Mouse (Mus musculus) ES-E14 (cell line): ENCODE results near the gene Ube3b. TPM values are rescaled to one million over a fixed set of nuclear protein-coding genes. Genes with fewer than 3 reads are reported as not detected.

ENCODE experiments used
- DNase-seq: peaks from one replicate; pipeline ENCODE4 v3.0.0-alpha.2; 2013; ENCODE audit warnings: low read depth, low spot score
- H3K27ac ChIP-seq: 2 replicates; pipeline ENCODE4 v1.5.1; 2012; ENCODE audit warnings: low read depth, mild to moderate bottlenecking, low read length, moderate library complexity, mixed read lengths; ENCODE audit not compliant: poor library complexity, insufficient read depth, severe bottlenecking
- H3K36me3 ChIP-seq: 2 replicates; pipeline ENCODE4 v1.6.1; 2012; ENCODE audit warnings: mild to moderate bottlenecking, low read length, moderate library complexity, mixed read lengths; ENCODE audit not compliant: control insufficient read depth, poor library complexity, insufficient read depth, severe bottlenecking
- H3K4me1 ChIP-seq, 2 experiments: fragments of 150-350 bp in 1 of 2; sonication (generic) in 1 of 2; 2 replicates each; pipeline ENCODE4 v1.6.1; 2012; ENCODE audit warnings: low read length in 2 of 2, mild to moderate bottlenecking in 1 of 2, mixed read lengths in 1 of 2; ENCODE audit not compliant: control insufficient read depth in 2 of 2, insufficient read depth in 2 of 2, poor library complexity in 1 of 2
- H3K4me3 ChIP-seq, 2 experiments: fragments of 150-350 bp in 1 of 2; sonication (generic) in 1 of 2; 2 replicates each; pipeline ENCODE4 v1.5.1; 2012; ENCODE audit warnings: low read length in 2 of 2, low read depth in 1 of 2, mild to moderate bottlenecking in 1 of 2, mixed read lengths in 1 of 2; ENCODE audit not compliant: insufficient read depth in 1 of 2, poor library complexity in 1 of 2, severe bottlenecking in 1 of 2
- H3K9ac ChIP-seq: 2 replicates; pipeline ENCODE4 v1.6.1; 2012; ENCODE audit warnings: low read depth, mild to moderate bottlenecking, low read length, mixed read lengths; ENCODE audit not compliant: poor library complexity, insufficient read depth, severe bottlenecking
- H3K9me3 ChIP-seq: fragments of 150-350 bp; sonication (generic); 2 replicates; pipeline ENCODE4 v1.6.1; 2012; ENCODE audit warnings: low read depth, mild to moderate bottlenecking, low read length; ENCODE audit not compliant: control insufficient read depth, insufficient read depth
- CHD2 ChIP-seq: IDR thresholded peaks from 2 replicates; pipeline ENCODE4 v1.6.1; 2014; ENCODE audit warnings: mild to moderate bottlenecking, low read depth, low read length, inconsistent platforms
- HCFC1 ChIP-seq: IDR thresholded peaks from 2 replicates; pipeline ENCODE4 v1.6.1; 2012; ENCODE audit warnings: low read length, inconsistent platforms, borderline replicate concordance; ENCODE audit not compliant: insufficient read depth
- MAFK ChIP-seq: IDR thresholded peaks from 2 replicates; pipeline ENCODE4 v1.6.1; 2014; ENCODE audit warnings: mild to moderate bottlenecking, low read depth, low read length, inconsistent platforms; ENCODE audit not compliant: insufficient read depth
- ZC3H11A ChIP-seq: IDR thresholded peaks from 2 replicates; pipeline ENCODE4 v1.6.1; 2012; ENCODE audit warnings: low read depth, mild to moderate bottlenecking, inconsistent platforms, low read length, borderline replicate concordance
- ZNF384 ChIP-seq: IDR thresholded peaks from 2 replicates; pipeline ENCODE4 v1.6.1; 2012; ENCODE audit warnings: low read depth, low read length, inconsistent platforms
- in situ Hi-C, 2 experiments: fragments of 600-800 bp; cut with MboI; formaldehyde crosslinking; loops; one replicate each; pipeline ENCODE4 v1.15.1; 2025; ENCODE audit warnings: low sequenced_read_pairs in 2 of 2, inconsistent platforms in 1 of 2; ENCODE audit not compliant: unreplicated experiment in 2 of 2
- total RNA-seq: library from RNA; depleted of rRNA; stranded (reverse); fragments of 300-350 nt; gene quantifications from 2 replicates; pipeline ENCODE4 v1.2.3, GENCODE M21; 2012

Gene Ube3b
- total RNA-seq, 1 experiment, result 31.7 TPM

DNA sequence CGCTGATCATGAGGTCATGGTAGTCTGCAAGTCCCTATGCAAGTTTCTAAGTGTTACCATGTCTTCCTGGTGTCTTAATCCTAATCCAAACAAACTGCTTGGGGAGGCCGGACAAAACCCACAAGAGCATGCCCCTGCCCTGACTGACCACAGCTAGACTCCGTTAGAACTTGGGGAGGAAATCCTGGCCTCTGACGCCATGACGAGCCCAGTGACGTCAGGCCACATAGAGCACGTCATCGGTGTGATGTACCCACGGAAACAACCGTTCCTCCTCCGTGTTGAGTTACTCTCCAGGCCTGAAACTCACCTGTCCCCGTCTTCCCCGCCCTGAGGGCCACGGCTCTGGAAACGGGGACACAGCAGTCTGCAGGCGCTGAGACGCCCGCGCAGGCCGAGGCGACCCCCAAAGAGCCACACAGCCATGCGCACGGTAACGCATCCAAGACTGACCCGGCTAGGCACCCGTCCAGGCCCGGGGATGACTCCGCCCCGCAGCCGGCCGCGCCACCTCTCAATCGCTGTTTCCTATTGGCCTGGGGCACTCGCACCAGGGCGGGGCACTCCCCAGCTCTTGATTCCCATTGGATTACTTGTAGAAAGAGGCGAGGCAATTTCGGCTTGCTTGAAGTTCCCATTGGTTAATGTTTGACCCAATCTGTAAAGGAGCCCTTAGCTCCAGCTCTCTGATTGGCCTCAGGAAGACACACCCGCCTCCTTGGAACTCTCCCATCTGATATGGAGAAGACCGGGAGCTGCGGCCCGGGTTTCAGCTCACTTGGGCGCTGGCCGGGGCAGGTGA, 63.4 kb downstream of the Ube3b start, which contains the start of the genes Mmab and Mvk:
Gene Mmab, minus strand, starts transcription at position 495 of the 802 bp plus-strand sequence.
Gene Mvk, plus strand, starts transcription at position 704 of the 802 bp plus-strand sequence.
- Histone ChIP-seq H3K27ac (no peak within 1 kb of the TSS), H3K4me3 (peak within 1 kb of the TSS; percentile 85 to 87), H3K4me1 (peaks cover 0 to 7% of the 10 kb centered on the region in 2 experiments; a peak in 1 of 4 replicates), H3K9ac (peak within 1 kb of the TSS; percentile 80), H3K36me3 (peaks cover 2% of the 10 kb centered on the region; the same call in 1 of the 2 replicates), H3K9me3 (no peaks in the 10 kb centered on the region)
- peak; percentile 96 for DNase-seq
- TF ChIP-seq HCFC1 (peak; percentile 69; the same call in 1 of the 2 replicates), ZNF384 (no peak), ZC3H11A (no peak), CHD2 (peak; percentile 87), MAFK (no peak)
- in situ Hi-C loops, result no loop called here

DNA sequence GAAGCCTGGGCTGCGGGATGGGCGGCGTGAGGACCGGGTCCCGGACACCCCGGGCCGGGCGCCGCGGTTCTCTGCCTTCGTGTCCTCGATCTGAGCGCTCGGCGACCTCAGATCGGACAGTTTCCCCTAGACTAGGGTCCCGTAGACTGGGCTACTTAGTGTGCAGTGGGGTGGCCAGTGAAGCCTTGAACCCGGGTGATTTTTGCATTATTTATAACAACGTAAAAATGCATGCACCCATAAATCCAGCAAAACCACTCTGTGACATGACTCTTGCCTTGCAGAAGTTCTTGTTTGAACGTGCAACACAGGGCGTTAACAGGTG, 63.9 kb downstream of the Ube3b start:
- H3K4me3 ChIP-seq, result peak overlapping the region; percentile 82 to 85
- H3K9me3 ChIP-seq, result no peaks in the 10 kb centered on the region
- in situ Hi-C loops, result no loop called here
- DNase-seq, result no peak
- H3K36me3 ChIP-seq, result peaks cover 2% of the 10 kb centered on the region; the same call in 1 of the 2 replicates
- peaks cover 0 to 7% of the 10 kb centered on the region in 2 experiments; a peak in 1 of 4 replicates for H3K4me1 ChIP-seq
- no peak for TF ChIP-seq MAFK
- no peak for TF ChIP-seq HCFC1
- TF ChIP-seq ZNF384, result no peak
- no peak for TF ChIP-seq ZC3H11A
- no peak for TF ChIP-seq CHD2
- H3K27ac ChIP-seq, result no peak overlapping the region
- H3K9ac ChIP-seq, result peak overlapping the region; percentile 80

GRCm38 (mm10) chr5:114449011-114449410, 68.6 kb downstream of the Ube3b start:
- no peak overlapping the region for H3K9ac ChIP-seq
- H3K36me3 ChIP-seq, result peaks cover 6% of the 10 kb centered on the region; the same call in 1 of the 2 replicates
- no peak overlapping the region for H3K27ac ChIP-seq
- in situ Hi-C loops, result no loop called here
- no peak for DNase-seq
- H3K4me1 ChIP-seq, result peaks cover 0 to 3% of the 10 kb centered on the region in 2 experiments; a peak in 1 of 4 replicates
- no peaks in the 10 kb centered on the region for H3K9me3 ChIP-seq
- no peak for TF ChIP-seq CHD2
- no peak for TF ChIP-seq ZC3H11A
- no peak for TF ChIP-seq MAFK
- TF ChIP-seq ZNF384, result no peak
- TF ChIP-seq HCFC1, result no peak
- H3K4me3 ChIP-seq, result no peak overlapping the region

DNA sequence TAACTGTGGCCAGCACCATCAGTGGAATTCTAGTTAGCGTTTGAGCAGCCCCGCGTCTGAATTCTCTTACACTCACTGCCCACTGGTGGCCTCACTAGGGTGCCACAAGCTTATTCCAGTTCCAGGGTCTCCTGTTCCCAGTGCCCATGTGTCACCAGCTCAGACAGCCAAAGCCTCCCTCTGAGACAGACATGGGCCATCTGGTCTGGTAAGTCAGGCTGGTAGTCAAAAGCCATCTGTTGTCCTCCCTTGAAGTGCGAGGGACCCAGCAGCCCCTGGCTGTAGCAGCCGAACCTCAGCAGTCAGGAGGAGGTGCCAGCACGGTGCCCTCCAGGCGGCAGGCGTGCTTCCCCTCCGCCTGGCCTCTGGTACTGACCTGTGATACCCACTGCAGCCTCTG, 75.9 kb downstream of the Ube3b start:
- no peaks in the 10 kb centered on the region; the same call in 1 of the 2 replicates for H3K36me3 ChIP-seq
- TF ChIP-seq CHD2 (no peak), ZC3H11A (no peak), ZNF384 (no peak), MAFK (no peak), HCFC1 (no peak)
- no peak overlapping the region for H3K27ac ChIP-seq
- H3K4me3 ChIP-seq, result no peak overlapping the region
- peaks cover 0 to 6% of the 10 kb centered on the region in 2 experiments; a peak in 1 of 4 replicates for H3K4me1 ChIP-seq
- no peak overlapping the region for H3K9ac ChIP-seq
- H3K9me3 ChIP-seq, result no peaks in the 10 kb centered on the region
- DNase-seq, result no peak
- in situ Hi-C loops, result no loop called here
